Mouse (Mus musculus) T-helper 2 cell (primary cell): ENCODE measurements around the gene 1810065E05Rik.

Source experiments
- in situ Hi-C: fragments of 300-600 bp; cut with MboI, MseI; formaldehyde crosslinking; loops from one replicate; pipeline ENCODE4 v1.15.1; 2025; ENCODE audit warnings: high pct_unique_total_duplicates

The 1810065E05Rik gene

DNA sequence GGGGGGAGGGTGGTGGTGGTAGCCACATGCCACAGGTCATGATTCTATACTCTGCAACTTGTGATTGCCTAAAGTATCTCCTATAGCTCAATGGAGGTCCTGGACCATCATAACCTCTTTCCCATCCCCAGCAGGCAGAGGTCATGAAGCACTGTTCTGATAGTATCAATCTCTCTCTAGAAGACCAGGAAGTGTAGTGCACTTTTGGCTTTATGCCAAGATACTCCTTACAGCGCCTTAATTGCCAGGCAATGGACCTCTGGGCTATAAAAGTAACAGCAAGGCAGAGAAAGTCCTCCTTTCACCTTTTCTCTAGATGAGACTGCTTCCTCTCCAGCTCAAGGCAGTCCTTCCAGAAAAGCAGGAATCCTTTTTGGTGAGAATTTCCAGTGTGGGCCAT lies at the start of gene 1810065E05Rik:
Gene 1810065E05Rik (plus strand): TSS at position 297 of the 400 bp plus-strand sequence.
- in situ Hi-C loops: no loop called here

DNA sequence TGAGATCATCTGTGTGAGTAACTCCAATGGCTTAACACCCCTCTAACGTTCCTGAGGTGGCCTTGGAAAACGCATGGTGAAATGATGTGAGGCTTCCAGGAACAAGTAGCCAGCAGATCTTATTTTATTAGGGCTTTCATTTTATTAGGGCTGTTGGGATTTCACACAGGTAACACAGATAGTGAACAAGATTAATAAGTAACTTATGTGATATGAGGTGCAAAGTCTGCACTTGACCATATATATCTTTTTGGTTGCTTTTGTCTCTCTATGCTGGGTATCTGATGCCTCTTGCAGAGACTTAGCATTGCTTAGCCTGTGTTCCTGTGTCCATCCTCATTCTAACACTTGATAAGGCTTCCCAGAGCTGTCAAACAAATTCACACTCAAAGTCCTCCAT lies 43.6 kb upstream of the 1810065E05Rik start:
- in situ Hi-C loops: no loop called here

DNA sequence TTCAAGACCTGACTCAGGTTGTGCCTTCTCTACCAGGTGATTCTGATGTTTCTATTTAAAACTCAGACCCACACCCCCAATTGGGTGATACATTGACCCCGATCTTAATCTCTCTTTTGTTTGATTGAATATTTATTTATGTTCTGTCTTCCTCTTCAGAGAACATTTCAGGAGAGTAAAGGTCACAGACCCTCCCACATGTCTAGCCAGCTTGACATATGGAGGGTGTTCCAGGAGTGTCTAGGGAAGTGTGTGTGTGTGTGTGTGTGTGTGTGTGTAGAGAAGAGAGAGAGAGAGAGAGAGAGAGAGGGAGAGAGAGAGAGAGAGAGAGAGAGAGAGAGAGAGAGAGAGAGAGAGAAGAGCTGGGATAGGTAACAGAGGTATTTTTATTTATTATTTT lies 43.2 kb upstream of the 1810065E05Rik start:
- in situ Hi-C loops: no loop called here

DNA sequence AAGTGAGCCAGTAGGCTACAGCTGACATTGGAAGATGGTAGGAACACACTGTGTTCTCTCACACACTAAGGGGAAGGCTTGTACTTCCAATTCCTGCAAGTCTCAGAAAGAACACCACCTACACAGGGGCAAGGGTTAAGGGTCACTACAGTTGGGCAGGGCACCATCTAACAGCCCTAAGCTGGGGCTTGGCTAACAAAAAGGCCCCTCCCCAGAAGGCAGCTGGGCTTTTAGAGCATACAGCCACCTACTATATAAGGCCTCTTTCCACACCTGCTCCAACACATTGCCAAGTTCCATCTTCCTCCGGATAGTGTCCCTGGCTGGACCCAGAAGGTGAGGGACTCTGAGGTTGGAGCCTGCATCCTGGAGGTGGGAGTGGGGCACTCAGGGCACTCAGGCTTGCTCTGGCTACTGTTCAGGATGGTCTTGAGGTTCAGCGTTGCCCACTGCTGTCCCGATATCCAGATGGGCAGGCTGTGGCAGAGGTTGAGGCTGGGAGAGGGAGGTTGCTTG lies 42.1 kb upstream of the 1810065E05Rik start, which contains the start of gene Lypd8:
Gene Lypd8 (plus strand): TSS at position 281 of the 516 bp plus-strand sequence.
- in situ Hi-C loops: no loop called here

DNA sequence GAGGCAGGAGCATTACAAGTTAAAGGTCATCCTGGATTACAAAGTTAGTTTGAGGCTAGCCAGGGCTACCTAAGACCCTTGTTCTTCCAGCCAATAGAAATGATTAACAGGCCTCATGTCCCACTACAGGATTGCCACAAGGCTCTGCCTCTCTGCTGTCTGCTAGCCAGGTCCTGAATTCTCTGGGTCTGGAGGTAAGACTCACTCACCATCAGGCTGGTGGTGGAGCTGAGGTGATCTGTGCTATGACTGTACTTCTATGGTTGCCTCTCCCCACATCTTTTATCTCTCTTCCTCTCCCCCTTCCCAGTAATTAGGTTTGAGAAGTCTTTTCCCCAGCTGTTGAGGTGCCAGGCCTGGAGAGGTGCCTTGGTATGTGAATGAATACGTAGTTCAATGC lies 41.4 kb upstream of the 1810065E05Rik start:
- in situ Hi-C loops: no loop called here

DNA sequence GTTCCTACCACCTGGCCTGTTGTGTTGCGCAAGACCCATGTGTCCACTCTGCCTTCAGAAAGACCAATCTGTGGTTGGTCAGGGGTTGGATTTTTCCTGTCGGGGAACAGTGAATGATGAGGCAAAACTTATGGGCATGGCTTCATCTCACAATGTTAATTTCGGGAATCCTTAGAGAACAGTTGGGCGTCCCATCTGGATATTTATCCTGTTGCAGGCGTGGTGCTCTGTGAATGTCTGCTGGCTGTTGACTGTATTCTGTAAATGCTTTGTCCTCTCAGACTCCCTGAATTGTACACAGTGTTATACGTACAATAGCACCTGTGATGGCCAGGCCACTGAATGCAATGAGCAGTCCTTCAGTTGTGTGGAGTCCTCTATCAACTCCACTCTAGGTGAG lies 38.4 kb upstream of the 1810065E05Rik start:
- in situ Hi-C loops: no loop called here

DNA sequence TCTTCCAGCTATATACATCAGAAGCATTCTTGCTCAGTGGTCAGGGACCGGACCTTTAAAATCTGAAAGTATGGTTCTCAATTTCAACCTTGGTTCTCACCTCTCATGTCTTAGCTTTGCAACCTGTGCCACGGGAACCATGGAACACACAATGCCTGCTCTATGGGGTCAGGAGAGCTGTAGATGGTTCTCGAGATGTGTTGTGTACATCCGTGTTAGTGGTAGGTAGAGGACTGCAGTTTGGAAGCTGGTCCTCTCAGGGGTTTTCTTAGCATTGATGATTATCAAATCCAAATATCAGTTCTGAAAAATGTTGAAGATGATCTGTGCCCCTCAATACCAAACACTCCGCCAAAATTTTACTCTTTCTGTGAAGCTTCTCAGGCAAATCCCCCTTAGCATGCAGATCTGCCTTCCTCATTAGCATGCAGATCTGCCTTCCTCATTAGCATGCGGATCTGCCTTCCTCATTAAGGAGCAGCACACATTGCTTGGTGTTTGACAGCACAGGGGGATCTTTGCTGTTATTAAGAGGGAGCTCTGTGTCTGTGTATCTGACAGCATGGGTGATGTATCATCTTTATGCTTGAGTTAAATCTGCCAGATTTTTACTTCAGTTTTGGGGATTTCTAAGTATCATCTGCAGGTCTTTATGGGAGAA lies 20.8 kb upstream of the 1810065E05Rik start:
- in situ Hi-C loops: loop anchor here (10.0 kb wide), 1 partner anchor 245 kb away; the partner anchor contains the start of gene Trim58

DNA sequence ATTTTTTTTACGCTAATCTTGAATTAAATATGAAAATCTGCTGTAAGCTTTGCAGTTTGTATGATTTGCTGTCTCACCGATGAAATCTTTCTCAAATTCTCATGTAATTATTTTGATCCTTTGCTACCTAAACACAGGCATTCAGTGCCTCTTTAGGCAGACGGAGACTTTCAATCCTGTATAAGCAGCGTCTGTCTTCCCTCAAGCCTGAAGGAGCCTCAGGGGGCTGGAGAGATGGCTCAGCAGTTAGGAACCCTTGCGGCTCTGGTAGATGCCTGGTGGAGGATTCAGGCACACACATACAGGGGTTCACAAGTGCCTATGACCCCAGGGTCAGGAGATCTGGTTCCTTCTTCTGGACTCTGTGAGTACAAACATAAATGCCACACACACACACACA lies 20.3 kb upstream of the 1810065E05Rik start:
- in situ Hi-C loops: no loop called here

DNA sequence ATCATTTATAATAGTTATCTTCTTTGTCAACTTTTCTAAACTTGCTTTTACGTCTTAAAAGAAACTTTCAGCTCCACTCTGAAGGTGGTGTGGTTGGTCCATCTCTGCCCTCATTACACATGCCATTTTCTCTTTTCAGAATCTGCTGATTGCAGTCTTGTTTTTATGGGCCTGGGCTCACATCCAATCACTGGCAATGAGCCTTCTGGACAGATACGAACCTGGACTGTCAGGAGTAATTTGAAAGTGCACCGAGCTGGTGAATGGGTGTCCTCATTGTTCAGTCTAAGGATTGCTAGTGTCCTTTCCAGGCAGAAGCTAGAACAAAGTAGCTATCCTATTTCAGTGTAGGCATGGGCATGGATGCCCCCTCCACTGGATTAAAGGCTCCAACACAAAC lies 12.8 kb upstream of the 1810065E05Rik start:
- in situ Hi-C loops: no loop called here

DNA sequence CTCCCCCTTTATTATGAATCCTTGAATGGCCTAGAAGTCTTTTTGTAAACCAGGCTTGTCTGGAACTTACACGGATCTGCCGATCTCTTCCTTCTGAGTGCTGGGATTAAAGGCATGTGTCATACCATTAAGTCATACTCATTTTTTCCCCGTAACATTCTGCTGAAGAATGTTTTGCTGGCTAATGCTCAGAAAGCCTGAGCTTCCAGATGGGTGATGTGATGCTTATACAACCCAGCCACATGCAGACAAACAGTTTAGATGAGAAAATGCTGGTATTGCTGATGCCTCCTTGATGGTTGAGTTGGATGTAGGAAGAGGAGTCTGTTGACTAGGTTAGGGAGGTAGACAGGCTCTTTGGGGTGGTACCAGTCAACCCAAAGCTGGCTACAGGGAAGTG lies 2.6 kb upstream of the 1810065E05Rik start:
- in situ Hi-C loops: no loop called here

DNA sequence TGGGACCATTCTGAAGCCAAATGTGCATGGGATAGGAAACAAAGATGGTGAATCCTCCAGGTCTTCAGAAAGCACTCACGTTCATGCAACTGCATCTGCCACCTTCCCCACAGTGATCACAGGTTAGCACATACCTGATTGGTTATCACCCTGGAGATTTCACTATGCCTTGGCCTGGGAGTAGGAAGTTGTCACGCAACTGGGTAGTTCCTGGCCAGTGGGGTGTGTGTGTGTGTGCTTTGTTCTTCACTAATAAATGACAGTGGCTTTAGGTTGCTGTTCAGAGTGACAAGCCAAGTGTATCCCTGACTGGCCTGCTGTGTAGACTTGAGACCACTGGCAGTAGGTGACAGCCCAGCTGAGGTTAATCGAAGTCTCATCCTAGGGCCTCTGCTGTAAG lies 11.3 kb downstream of the 1810065E05Rik start, which contains the start of gene Gm12253:
Gene Gm12253 (plus strand): TSS at position 301 of the 400 bp plus-strand sequence.
- in situ Hi-C loops: no loop called here

DNA sequence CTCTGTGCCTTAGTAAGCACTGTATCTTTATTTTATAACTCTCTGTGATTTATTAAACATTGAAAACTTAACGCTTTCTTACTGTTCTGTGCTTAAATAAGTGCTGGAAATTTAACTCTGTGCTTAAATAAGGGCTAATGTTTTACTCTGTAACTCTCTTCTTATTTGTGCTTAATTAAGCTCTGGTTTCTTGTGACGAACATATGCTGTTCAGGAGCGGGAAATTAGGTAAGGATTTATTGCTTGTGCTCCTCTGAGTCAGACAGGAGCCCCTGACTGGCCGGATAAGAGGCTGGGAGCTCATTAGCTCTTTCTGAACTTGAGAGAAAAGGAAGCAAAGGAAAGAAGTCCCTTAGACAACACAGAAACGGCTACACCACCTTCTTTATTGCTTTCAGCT lies 17.0 kb downstream of the 1810065E05Rik start:
- in situ Hi-C loops: no loop called here

DNA sequence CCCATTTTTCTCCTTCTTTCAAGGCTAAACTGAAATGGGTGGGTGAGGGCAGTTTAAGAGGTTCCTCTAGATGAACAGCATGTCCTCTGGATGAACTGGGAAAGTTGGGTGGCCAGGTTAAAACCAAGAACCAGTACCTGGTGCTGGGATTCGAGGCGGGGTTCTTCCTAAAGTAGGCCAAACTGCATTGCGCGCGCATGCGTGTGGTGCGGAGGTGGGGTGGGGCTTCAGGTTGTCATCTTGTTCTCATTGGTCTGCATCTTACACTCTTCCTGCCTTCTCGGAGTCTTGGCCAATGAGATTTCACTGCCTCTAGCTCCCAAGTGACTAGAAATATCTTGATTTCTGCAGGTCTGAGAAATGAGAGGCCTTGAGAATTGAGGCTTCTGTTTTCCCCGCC lies 31.8 kb downstream of the 1810065E05Rik start, which contains the start of gene Lypd9:
Gene Lypd9 (minus strand): TSS at position 165 of the 400 bp plus-strand sequence.
- in situ Hi-C loops: no loop called here

DNA sequence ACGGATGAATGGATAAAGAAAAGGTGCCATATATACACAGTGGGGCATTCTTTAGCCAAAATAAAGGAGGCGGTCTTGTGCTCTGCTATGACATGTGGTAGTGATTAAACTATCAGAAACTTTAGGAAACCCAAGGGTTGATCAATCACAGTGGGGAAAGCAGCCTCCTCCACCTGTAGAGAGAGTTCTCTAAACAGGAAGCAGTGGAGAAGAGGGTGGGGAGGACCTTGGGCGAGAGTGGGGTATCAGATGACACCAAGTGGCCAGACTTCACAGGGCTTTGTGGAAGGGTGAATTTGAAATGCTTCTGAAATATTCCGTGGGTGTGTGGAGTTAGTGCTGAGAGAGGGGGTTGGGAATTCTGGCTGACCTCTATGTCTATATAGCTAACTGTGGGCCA lies 32.7 kb downstream of the 1810065E05Rik start:
- in situ Hi-C loops: no loop called here

DNA sequence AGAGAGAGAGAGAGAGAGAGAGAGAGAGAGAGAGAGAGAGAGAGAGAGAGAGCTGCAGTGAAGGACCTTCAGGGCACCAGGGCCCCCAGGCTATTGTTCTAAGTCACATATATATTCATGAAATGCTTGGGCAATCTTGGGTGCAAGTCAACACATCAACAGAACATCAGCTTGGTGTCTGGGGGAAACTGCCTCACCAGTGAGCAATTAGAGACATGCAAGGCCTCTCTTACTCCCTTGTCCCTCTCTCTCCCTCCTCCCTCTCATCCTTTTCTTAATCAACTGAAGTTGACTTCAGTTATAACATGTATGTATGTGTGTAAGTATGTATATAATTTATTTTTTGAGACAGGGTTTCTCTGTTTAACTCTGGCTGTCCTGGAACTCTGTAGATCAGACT lies 41.3 kb downstream of the 1810065E05Rik start, which contains the start of gene Olfr30:
Gene Olfr30 (minus strand): TSS at position 101 of the 400 bp plus-strand sequence.
- in situ Hi-C loops: no loop called here
